Mouse (Mus musculus) gastrocnemius, postnatal 25 days (tissue): Measurements from ENCODE around the gene Ddx6. TPM values are rescaled to one million over a fixed set of nuclear protein-coding genes. Genes with fewer than 3 reads are reported as not detected.

Experiments
- DNase-seq: peaks from one replicate; pipeline ENCODE4 v3.0.0; 2022
- total RNA-seq, 2 experiments: library from RNA; stranded (reverse); gene quantifications; 1 replicate in 1 of 2; 2 replicates in 1 of 2; pipeline ENCODE4 v1.2.3; 2021

The Ddx6 gene
- total RNA-seq, 2 experiments from 2014 or later = 55.1 to 59.4 TPM

DNA sequence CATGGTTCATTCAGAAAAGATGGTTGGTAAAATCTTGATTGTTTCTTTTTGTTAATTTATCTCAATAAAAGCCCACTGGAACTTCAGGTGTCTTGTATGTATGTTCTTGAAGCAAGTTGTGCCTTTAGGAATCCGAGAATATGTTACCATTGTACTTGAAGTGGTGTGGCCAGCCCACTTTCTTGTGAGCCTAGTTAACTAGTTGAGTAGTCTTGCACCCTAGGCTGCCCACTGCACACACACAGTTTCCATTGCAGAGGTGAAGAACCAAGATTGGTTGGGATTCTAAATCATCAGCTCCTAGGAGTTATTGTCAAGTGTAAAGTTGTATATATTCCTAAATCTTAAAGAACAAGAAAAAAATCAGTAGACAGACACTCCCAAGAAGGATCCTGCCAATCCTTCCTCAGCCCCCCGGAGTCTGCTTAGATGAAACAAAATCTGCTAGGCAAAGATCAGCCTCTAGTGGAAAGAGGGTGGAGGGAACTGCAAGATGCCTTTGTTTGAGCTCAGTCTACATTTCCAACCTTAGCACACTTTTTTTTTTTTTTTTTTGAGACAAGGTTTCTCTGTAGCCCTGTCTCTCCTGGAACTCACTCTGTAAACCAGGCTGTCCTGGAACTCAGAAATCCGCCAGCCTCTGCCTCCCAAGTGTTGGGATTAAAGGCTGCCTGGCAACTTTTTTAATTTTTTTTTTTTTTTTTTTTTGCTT lies 36.1 kb downstream of the Ddx6 start:
- no peak for DNase-seq

DNA sequence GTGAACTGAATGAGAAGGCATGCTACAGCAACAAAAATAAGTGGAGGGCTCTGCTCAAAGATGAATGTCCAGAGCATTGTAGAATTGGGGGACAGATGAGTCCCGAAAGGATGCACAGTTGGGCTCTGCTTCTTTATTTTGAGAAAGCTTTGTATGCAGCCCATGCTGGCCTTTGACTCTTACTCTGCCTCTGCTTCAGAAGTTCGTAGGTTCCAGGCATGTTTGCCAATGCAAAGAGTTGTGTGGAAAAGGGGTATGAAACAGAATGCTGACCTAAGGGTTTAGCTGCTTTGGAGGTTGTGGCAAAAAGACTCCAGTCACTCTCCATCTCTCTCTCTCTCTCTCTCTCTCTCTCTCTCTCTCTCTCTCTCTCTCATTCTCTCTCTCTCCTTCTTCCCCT lies 36.9 kb downstream of the Ddx6 start:
- no peak for DNase-seq

DNA sequence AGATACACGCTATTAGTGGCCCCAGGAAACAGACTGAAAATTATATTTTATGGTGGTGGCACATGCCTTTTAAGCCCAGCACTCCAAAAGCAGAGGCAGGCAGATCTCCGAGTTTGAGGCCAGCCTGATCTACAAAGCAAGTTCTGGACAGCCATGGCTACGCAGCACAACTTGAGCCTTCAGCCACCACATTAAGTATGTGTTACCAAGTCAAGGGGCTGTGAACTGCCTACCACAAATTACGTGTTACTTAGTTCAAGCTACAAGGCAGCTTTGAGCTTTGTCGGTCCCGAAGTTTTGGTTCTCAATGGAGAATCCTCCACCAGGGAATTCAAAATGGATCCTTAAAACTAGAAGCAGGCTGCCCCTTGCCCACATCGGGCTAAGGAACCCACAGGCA lies 38.4 kb downstream of the Ddx6 start:
- no peak for DNase-seq

DNA sequence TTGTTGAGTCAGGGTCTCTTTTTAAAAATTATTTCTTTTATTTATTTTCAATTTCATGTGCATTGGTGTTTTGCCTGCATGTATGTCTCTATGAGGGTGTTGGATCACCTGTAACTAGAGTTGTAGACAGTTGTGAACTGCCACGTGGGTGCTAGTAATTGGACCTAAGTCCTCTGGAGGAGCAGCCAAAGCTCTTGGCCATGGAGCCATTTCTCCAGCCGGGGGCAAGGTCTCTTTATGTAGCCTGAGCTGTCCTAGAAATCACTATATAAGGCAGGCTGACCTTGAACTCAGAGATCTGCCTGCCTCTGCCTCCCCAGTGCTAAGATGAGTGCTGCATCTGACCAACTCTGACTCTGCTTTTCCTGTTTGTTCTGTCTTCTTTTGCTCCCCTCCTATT lies 39.5 kb downstream of the Ddx6 start:
- no peak for DNase-seq

DNA sequence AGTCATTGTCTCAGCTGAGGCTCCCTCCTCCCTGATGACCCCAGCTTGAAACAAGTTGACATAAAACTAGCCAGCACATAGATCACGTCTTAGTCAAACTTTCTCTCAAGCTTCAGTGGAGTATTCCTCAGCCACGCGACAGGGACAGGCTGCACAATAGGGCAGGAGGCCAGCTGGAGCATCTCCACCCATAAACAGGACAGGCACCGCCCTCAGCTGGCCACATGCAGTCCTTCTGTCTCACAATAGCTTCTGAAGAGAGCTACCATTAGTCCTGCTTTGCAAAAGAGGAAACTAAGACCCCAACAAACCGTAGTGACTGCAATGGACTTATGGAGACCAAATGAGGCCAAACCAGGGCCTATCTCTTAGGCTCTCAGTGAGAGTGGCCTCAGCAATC lies 40.8 kb downstream of the Ddx6 start:
- peak; percentile 58 for DNase-seq

DNA sequence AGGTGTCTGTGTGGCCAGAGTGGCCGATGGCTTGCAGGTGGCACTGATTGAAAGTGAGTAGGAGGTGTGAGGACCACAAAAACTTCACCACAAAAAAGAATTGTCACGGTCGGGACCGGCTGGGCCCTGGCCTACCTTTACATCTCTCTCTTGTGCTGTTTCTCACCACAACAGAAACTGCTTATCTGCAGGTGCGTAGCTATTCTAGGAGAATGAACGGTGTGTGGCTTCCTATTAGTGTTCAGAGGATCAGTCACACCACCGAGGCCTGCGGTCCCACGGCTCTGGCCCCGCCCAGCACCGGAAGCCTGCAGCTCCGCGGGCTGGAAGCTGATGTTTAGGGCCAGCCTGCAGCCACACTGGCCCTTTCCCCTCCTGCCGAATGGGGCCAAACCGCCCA lies 41.2 kb downstream of the Ddx6 start:
- no peak for DNase-seq

DNA sequence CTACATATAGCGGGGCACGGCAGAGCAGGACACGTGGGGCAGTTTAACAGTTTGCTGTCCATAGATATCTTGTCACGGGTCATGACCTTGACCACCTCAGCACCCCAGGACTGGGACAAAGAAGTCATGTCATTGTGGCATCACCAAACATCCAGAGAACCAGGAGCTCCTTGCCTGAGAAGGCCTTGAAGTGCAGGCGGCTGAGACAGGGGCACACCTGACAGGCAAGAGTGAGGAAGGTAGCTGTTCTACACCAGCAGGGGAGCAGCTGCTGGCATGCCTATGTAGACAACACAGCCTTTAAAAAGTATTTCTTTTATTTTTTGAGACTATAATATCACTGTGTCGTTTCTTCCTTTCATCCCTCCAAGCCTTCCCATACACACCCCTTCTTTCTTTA lies 41.7 kb downstream of the Ddx6 start:
- no peak for DNase-seq

DNA sequence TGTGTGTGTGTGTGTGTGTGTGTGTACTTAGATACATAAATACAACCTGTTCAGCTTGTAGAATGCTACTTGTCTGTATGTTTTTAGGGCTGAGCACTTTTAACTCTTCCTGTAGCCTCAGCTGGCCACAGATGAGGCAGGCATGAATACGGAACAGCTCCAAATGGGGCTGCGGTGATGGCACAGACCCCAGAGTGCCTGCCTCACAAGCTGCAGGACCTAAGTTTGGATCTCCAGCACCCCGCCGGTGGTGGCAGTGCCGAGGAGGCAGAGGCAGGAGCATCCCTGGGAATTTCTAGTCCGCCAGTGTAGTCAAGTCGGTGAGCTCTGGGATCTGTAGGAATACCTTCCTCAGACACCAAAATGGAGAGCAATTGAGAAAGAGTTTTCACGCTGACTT lies 42.3 kb downstream of the Ddx6 start:
- DNase-seq = no peak

DNA sequence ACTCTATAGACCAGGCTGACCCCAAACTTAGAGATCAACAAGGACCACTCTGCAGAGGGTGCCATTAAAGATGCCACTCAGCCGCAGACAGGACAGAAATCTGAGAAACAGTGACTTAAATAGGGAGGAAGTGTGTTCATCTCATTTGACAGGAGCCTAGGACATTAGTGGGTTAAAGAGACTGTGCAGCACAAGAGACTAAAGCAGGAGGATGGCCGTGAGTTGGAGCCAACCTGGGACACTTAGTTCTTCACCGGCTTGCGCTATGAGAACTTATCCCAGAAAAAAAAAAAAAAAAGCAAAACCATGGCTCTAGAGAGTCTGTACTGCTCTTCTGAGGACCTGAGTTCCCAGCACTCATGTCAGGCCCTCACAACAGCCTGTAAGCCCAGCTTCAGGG lies 43.0 kb downstream of the Ddx6 start:
- DNase-seq = no peak

DNA sequence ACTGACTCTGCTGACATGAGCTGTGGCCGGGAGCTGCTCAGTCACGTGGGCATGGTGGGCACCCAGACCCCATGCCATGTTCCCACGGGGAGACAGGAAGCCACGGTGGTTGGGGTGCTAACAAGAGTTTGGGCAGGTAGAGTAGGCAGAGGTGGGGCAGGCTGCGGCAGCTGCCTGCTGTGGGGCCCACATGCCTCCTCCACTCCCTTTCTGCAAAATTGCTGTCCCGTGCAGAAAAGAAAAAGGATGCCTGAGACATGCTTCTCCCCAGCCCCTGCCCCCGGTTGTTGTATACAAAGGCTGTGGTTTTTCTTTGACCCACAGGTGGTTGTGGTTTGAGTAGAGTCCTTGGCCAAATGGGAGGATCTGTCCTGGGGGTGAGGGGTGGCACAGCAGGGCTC lies 44.2 kb downstream of the Ddx6 start:
- no peak for DNase-seq

DNA sequence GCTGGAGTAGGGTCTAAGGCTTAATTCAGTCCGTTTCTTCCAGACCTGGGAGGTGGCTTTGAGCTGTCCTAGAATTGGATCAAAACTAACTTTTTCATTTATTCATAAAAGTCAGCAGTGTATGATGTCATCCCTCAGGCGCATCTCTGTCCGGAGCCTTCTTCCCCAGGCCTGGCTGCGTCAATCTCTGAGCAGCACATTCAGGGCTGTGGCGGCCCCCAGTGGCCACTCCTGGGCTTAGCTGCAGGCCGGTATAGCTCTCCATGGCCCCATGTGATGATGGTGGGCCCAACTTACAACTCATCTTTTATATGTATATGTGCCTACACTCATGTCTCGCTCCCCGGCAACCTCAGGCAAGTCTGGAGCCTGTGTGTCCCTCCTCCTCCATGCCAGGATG lies 47.3 kb downstream of the Ddx6 start:
- DNase-seq = peak; percentile 65

DNA sequence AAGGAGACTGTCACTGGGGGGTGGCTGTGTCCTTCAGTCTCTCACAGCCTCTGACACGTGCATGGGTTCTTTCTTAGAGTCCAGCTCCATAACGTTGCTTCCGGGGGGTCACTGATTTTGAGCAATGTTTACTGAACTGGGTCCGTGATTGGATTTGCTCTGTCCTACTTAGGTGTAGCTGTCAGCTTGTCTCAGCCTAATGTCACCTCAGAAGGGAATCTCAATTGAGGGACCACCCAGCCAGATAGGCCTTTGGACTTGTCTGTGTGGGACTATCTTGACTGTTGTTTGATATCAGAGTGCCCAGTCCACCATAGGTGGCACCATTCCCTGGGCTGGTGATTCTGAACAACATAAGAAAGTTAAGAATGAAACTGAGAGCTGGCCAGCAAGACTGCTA lies 49.2 kb downstream of the Ddx6 start:
- no peak for DNase-seq

DNA sequence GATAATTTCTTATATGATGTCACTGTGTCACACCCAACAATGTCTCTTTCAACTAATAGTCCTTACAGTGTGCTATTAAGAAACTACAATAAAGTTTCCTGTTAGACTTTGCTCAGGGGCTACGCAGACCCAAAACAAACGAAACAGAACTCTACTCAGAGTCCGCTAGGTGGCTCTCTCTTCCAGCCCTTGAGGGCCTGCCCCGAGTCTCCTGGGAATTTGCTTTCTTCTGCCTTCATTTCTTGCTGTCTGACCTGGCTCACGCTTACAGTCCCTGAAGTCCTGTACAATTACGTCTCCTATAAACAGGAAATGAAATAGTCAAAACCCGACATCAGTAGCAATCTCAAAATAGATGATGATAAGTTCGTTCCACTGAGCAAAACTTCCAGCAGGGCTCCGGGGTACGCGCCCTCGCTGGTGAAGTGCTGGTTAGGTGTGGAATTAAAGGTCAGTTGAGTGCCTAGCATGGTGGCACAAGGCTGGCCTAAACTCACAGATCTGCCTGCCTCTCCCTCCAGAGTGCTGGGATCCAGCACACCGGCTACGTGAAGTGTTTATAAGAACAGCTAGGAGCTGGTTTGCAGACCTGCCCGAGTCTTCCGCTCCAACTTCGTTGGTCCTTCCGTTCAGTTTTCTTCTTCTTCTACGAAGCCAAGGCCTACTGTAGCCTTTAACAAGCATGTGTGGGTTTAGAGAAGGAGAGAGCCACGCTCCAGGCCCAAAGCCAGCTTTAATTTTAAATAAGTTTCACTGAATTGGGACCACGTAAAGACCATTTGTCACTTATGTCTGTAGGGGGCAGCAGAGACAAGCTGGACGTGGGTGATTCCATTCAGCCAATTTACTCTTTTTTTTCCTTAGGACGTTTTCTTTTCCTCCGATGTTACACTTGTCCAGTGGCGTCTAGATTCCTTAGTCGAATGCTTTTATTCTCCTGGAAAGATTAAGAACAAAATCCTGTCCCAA lies 50.7 kb downstream of the Ddx6 start:
- peak; percentile 45 for DNase-seq

DNA sequence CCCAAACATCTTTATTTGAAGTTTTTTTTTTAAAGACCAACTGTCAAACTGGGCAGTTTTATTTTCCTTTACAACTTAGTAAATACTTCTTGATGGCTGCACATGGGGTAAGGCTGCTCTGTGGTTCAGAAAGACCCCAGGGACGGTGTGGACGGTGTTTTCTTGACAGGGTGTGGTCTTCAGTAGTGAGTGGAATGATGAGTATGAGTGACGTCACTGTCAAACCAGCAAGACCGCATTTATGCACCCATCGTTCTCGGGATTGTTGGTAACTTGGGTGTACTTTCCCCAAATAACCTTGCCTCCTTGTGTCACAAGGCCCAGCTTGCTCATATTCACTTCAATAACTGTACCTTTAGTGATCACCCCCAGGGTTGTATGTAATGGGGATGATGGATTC lies 59.0 kb downstream of the Ddx6 start:
- DNase-seq = no peak

DNA sequence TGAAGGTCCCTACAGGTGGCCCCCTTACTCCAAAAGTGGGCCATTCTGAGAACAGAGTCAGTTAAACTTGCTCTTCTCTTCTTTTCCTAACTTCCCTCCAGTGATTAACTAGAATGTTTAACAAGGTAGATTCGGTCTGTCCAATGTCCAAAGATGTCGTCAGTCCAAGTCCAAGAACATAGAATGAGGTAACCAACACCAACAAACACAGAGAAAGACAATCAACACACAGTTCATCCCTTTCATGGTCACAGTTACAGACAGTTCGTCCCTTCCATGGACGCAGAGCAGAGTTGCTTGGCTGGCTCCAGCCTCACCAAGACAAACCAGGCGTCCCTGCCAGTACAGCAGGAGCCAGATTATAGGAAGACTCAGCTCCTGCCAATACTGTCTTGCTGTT lies 66.7 kb downstream of the Ddx6 start:
- no peak for DNase-seq

DNA sequence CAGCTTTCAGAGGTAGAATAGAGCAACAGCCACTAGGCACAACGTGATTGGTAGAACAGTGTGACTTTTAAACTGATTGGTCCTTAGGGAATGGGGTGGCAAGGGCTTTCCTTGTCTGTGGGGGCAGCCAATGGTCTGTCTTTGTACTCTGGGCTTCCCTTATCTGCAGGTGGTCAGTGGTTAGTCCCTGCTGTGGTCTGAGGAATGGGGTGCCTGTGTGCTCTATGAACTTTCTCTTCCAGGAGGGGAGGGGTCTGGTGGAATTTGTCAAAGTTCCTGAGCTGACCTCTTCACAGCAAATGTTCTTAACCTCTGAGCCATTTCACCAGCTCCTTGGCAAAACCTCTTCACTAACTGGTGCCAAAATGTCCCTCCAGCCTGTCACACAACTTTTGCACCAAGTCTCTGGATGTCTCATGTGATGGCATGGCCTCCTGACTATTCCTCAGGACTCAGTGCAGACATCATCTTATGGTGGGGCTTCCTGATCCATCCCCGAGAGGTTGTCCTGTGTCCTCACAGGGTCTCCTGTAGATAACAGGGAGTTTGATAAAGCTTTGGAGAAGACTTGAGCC lies 67.7 kb downstream of the Ddx6 start:
- no peak for DNase-seq

DNA sequence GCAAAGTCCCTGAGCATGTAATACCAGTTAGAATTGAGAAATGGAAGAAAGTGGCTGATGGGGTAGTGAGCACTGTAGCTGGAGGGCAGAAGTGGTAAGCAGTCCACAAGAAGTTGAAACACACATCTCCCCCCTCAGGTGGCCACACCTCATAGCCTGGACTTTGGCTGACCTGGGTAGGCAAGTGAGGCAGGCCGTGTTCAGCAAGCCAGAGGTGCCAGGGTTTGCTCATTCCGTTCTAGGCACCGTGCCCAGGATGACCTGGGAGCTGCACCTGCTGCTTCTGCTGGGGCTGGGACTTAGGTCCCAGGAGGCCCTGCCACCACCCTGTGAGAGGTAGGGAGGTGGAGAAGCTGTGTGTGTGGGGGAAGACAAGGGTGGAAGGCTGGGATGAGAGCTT lies 68.3 kb downstream of the Ddx6 start, which contains the start of gene Treh:
TSS of gene Treh (plus strand) at position 229 of the 400 bp plus-strand sequence.
- no peak for DNase-seq

DNA sequence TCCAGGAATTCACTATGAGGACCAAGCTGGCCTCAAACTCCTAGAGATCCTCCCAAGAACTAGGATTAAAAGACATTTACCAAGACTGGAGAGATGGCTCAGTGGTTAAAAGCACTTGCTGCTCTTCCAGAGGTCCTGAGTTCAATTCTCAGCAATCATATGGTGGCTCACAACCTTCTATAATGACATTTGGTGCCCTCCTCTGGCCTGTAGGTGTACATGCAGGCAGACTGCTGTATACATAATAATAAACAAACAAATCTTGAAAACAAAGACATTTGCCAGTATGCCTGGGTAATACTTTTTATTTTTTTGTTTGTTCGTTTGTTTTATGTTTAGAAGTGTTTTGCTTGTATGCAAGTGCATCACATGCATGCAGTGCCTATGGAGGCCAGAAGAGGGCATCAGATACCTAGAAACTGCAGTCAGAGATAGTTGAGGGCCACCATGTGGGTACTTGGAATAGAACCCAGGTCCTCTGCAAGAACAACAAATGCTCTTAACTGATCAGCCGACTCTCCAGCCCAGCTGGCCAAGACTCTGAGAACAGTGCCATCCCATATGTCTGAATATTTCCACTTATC lies 73.7 kb downstream of the Ddx6 start:
- DNase-seq = no peak

DNA sequence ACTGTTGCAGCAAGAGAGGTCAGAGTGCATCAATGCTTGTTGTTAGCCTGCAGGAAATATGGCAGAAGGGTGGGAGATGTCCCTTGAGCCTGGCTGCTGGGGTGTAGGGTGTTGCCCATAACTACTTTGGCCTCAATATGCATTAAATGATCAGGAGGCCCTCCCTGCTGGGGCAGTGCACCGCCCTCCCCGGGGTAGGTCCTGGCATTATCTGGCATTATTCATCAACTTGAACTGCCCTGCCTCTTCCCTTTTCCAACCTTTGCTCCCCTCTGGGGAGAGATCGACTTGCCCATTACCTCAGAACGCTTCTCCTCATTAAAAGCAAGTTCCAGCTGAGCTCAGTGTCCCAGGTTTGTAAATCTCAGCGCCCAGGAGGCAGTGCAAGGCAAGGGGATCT lies 74.9 kb downstream of the Ddx6 start:
- no peak for DNase-seq

DNA sequence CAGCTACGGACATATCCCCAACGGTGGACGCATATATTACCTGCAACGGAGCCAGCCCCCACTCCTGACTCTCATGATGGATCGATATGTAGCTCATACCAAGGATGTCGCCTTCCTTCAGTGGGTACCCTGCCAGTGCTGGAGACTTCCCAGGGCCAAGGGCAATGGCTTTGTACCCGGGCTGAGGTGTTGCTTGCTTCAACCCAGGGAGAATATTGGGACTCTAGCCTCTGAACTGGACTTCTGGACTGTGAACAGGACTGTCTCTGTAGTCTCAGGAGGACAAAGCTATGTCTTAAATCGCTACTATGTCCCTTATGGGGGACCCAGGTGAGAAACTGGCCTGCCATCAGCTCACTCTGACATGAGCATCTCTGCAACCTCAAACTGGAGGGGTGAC lies 78.4 kb downstream of the Ddx6 start:
- DNase-seq = no peak

DNA sequence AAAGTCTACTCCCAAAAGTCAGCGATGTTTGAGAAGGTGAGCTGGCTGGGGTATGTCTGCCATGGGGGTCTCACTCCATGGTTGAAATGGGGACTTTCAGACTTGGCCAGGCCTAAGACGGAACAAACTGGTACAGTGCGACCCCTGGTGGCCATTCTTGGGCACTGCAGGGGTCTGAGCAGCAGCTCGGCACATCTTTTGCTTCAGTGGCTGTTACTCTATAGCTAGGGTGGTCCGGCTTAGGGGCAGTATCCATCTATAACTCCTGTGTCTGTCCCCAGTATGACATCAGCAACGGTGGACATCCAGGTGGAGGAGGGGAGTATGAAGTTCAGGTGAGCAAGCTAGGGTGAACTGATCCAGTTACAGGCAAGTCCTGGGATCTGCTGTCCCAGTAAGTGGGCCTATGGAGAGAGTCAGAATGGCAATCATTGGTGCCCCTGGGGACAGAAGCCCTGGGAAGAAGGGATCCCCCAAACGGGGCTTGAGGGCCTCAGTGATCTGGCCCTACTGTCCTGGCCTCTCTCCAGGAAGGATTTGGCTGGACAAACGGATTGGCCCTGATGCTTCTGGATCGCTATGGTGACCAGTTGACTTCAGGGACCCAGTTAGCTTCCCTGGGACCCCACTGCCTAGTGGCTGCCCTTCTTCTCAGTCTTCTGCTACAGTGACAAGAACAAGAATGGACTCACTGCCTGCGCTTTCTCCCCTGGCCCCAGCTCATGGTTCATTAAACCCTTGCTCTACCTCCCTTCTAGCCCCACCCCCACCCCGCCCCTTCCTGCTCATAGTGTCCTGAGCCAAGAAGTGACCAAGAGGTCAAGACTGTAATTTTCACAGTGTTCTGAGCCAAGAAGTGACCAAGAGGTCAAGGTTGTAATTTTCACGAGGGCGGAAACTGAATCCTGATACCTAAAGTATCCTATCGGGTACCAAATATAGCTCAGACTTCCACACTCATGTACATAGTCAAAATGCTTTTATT lies 80.9 kb downstream of the Ddx6 start:
- DNase-seq = peak; percentile 42

DNA sequence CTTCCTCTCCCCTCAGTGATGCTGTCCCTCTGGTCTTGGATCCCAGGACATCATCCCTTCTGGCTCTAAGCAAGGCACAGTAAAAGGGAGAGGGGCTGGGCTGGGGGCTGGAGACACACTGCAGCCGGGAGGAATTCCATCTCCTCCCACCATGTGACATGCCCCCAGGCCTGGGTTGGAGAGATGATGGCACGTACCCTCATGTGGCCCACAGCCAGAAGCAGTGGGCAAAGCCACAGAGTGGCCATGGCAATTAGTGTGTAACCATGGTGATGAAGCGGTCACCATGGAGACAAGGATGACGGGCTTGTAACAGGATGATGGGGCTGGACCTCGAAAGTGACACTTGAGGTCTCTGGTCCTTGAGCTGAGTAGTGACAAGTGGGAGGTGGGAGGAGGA lies 81.9 kb downstream of the Ddx6 start:
- DNase-seq = no peak
